Mouse (Mus musculus): ENCODE measurements around the gene Myoz1.

DNA sequence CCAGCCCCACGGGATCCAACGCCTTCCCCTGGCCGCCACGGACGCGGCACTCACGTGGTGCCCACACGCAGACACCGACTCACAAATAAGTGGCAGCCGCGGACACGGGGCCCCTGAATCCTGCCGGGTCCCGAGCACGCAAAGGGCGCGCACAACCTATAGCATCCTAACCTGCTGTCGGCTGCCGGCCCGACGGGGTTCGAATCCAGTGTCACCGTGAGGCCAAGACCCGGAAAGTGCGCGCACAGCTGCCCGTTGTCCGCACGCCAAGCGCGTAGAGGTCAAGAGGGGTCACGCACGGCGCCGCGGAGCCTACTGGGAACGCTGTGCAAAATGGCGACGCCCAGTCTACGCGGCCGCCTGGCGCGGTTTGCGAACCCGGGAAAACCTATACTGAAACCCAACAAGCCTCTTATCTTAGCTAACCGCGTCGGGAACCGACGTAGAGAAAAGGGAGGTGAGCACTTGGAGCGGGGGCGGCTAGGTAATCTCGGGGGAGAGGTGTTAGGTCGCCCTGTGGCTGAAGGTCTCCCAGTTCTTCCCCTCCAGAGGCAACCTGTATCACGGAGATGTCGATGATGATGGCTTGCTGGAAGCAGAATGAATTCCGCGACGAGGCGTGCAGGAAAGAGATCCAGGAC is 46.5 kb upstream of the Myoz1 start, which contains the start of gene Chchd1:
- no peak for TF ChIP-seq GATA1 (IDR thresholded peaks at IDR 0.05; ENCODE audit: borderline replicate concordance, low read length)
- TF ChIP-seq FLI1 (IDR thresholded peaks at IDR 0.05; ENCODE audit: low read length), result no peak

Measured in megakaryocyte, embryonic 14.5 days (primary cell).